Mouse (Mus musculus): Measurements from ENCODE around the gene Micall1. TPM values are rescaled to one million over a fixed set of nuclear protein-coding genes. Genes with fewer than 3 reads are reported as not detected.

Micall1 gene
- total RNA-seq (2021) = 10 to 100 TPM; 22.2 to 26.8 TPM
- long read RNA-seq, experiment 1, full-length matches to known transcripts = 4 of 18 reads
- long read RNA-seq, experiment 1, partial matches to known transcripts = 1 of 18 reads
- long read RNA-seq, experiment 1, other reads (novel, unspliced or antisense) = 13 of 18 reads
- long read RNA-seq, experiment 2, full-length matches to known transcripts = 1 of 7 reads
- long read RNA-seq, experiment 2, partial matches to known transcripts = 1 of 7 reads
- long read RNA-seq, experiment 2, other reads (novel, unspliced or antisense) = 5 of 7 reads

GRCm38 (mm10) chr15:79108421-79109320 is at the start of gene Micall1:
TSS of gene Micall1 (plus strand) at chr15:79108898.
- DNase-seq (ENCODE audit: low spot score in 2 of 2) = peak; percentile 44 to 46

DNA sequence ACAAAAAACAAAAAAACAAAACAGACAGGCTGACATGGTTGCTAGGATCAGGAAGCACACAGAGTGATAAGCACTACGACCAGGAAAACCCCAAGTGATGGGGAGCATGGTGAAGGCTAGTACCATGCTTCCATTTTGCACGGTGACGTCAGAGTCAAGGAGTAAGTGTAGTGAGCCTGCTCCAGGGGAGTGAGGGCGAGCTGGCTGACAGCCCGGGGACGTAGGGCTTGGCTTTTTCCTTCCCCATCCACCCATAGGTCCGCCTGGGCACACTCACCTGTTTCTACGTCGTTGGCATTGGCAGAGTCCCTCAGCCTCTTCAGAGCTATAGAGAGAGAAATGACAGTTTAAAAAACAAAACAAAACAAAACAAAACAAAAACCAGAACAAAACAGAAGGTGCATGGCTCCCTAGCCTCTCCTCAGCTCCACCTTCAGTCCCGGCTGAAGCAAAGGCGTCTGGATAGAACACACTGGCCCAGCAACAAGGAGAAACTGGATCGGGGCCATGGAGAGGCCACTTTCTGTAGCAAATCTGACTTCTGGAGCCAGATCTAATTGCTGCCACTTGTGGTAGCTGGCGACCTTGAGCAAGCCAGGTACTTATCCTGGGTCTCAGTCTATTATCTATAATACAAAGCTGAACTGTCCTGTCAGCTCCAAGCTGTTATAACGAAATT is 47.7 kb upstream of the Micall1 start:
- DNase-seq (ENCODE audit: low spot score in 2 of 2) = no peak

GRCm38 (mm10) chr15:79062376-79063159 is 46.1 kb upstream of the Micall1 start, which contains the start of gene Ankrd54:
TSS of gene Ankrd54 (minus strand) at chr15:79062893.
- DNase-seq (ENCODE audit: low spot score in 2 of 2) = peak; percentile 96 to 98

DNA sequence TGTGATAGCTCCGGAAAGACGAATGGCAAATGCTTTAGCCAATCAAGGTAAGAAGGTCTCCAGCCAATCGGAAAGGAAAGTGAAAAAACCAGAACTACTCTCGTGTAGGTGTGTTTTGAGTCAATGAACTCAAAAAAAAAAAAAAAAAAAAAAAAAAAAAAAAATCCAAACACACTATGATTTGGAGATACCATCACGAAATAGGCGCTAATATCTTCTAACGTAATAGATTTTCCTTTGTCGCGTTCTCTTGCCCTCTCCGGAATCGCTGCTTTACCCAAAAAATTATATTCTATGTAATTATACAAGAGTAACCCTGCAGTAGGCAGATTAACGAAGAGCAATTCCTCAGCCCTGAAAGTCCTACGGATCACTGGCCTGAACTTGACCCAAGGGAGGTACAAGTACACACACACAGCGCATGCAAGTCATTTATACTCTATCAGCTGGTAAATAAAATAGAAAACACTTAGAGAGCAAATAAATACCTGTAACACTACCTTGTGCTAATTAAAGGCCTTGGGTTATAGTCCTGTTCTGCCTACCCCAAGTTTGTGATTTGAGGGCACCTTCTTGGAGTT is 45.4 kb upstream of the Micall1 start:
- DNase-seq (ENCODE audit: low spot score in 2 of 2) = no peak

- DNase-seq (ENCODE audit: low spot score in 2 of 2) = no peak
These were observed 43.5 kb upstream of the Micall1 start for GRCm38 (mm10) chr15:79065086-79065770.

DNA sequence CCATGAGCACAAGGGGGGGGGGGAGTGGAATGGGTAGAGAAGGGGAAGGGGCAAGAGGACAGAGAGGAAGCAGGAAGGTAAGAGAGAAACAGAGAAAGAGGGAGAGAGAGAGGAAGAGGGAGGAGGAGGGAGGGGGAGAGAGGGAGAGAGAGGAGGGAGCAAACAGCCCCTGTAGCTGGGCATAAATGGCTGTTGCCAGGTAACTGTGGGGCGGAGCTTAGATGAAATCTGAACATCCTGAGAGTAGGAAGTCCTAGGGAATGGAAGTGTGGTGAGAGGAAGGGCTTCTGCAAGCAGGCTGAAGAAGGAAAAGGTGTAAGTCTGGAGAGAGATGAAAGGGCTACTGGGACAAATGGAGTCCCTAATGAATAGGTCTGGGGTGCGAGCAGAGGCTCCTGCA is 42.4 kb upstream of the Micall1 start:
- no peak for DNase-seq (ENCODE audit: low spot score in 2 of 2)

GRCm38 (mm10) chr15:79067631-79068030 is 41.1 kb upstream of the Micall1 start:
- DNase-seq (ENCODE audit: low spot score in 2 of 2) = no peak

DNA sequence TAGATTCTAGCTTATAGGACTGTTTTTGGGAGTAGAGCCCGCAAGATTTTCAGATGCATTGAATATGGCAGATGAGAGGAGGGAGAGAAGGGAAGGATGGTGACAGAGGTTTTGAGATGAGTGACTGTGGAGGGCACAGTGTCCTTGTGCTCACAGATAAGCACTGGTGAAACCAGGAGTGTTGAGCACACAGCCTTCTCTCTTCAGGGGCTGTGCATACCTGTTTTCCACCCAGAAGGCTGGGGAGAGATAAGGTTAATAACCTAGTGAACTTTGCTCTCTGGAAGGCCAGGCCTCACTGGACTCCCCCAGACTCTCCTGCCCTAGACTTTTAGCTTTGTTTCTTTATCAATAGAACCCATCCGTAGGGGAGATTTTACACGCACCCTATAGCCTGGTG is 40.3 kb upstream of the Micall1 start:
- no peak for DNase-seq (ENCODE audit: low spot score in 2 of 2)

DNA sequence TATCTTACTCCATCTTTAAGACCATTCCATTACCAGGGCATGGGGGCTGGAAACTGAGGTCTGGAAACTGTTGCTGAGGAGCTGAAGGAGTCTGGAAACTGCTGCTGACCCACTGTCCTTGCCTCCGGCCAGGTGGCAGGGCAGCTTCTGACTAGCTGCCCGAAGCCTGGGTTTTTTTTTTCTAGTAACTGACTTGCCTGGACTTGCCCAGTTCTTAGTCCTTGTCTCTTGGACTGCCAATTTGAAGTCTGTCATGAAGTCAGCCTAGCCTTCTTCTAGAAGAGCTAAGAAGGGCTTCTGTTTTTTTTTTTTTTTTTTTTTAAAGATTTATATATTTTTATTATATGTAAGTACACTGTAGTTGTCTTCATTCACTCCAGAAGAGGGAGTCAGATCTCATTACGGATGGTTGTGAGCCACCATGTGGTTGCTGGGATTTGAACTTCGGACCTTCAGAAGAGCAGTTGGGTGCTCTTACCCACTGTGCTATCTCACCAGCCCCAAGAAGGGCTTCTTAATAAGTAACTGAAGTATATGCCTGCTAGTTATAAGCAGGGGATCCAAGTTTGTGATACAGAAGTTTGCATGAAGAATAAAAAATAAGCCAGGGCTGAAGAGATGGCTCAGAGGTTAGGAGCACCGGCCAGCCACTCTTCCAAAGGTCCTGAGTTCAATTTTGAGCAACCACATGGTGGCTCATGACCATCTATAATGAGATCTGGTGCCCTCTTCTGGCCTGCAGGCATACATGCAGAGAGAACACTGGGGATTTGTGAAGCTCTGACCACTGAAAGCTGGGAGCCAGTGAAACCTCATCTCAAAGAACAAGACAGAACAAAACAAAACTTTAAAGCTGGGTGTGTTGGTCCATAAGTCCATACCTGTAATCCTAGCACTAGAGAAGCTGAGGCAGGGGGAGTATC is 37.3 kb upstream of the Micall1 start:
- DNase-seq (ENCODE audit: low spot score in 2 of 2) = peak; percentile 30 to 39

- no peak for DNase-seq (ENCODE audit: low spot score in 2 of 2)
These were observed 34.9 kb upstream of the Micall1 start for GRCm38 (mm10) chr15:79073752-79074151.

DNA sequence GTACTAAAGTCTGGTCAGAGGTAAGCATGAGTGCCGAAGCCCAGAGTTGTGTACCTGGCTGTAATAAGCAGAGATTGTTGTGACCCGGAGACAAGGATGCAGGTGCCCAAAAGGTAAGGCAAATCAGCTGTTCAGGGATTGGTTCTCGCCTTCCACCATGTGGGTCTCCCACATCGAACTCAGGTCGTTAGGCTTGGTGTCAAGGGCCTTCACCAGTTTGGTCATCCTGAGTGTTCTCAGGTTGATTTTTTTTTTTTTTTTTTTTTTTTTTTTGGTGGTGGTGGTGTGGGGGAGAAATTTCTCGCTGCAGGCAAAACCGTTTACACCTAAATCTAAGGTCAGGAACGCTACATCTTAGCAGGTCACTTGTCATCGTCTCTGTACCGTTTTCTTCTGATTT is 34.3 kb upstream of the Micall1 start:
- DNase-seq (ENCODE audit: low spot score in 2 of 2) = no peak

GRCm38 (mm10) chr15:79074913-79075532 is 33.7 kb upstream of the Micall1 start, which contains the start of gene Eif3l:
TSS of gene Eif3l (plus strand) at chr15:79075179.
- peak; percentile 88 to 90 for DNase-seq (ENCODE audit: low spot score in 2 of 2)

DNA sequence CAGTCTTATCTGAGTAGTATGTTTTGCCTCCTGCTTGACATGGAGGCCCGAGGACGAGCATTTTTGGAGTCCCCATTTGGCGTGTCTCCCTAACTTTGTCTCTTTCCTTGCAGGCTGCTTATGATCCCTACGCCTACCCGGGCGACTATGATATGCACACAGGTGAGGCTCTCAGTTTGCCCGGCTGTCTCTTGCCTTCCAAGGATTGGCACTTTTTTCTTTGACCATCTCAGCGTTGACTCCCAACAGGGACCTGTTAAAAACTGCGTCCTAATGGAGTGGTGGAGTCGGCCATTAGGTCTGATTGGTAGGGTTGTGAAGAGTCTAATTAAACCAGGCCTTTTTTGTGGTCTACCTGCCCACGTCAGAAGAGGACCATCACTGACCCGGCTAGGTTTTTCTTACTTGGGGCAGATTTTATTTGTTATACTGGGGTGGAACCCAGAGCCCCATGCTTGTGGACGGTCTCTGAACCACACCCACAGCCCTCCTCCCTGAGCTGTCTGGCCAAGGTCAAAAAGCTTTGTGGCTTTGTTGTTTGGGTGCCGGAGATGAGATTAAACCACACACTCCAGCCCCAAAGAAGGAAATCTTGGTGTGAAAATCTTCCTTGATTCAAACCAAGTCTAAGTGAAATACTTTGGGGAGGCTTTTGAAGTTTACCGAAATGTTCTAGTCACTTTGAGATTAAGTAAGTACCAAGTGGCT is 32.9 kb upstream of the Micall1 start:
- no peak for DNase-seq (ENCODE audit: low spot score in 2 of 2)

DNA sequence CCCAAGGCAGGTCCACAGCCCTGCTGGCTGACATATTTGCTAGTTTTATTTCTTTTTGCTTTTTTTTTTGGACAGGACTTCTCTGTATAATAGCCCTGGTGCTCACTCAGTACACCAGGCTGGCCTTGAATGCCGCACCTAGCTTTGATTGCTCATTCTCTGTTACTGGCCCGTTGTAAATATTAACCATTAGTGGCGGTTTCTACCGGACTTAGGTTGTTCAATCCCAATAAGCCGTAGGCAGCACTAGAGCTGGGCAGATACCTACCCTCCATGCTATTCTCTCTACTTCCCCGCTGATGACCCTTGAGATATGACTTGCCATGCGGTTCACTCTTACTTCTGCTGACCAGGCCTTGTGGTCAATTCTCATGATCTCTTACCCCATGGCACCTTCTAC is 29.1 kb upstream of the Micall1 start:
- no peak for DNase-seq (ENCODE audit: low spot score in 2 of 2)

GRCm38 (mm10) chr15:79092284-79092683 is 16.4 kb upstream of the Micall1 start:
- DNase-seq (ENCODE audit: low spot score in 2 of 2) = no peak

DNA sequence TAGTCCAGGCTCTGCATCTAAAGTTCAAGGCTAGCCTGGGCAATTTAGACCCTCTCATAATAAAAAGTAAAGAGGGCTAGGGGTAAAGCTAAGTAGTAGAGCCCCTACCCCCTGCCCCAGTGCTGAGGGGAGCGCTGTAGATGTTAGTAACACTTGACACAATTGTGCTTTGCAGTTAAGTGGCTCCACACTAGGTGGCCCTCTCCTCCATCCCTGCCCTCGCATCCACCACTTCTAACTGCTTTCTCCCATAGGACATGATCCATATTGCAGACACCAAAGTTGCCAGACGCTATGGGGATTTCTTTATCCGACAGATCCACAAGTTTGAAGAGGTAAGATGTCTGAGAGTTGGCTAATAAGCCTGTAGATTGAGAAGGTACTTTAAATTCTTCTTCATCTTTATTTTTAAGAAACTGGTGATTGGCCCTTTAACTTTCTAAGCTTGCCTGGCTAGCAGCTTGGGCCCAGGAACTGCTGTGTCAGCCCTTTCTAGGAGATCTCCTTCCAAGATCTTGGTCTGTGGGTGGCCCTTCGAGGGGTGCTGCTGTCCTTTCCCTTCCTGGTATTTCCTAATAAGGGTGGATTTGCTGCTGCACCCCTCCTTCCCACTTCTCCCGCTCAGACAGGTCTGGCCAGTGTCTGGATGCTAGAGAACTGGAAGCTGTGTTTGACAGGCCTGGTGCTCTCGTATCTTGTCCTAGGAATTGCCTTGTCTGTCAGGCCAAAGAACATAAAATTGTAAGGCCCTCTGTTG is 15.4 kb upstream of the Micall1 start:
- peak; percentile 28 to 36 for DNase-seq (ENCODE audit: low spot score in 2 of 2)

- DNase-seq (ENCODE audit: low spot score in 2 of 2) = no peak
These were observed 13.2 kb upstream of the Micall1 start for GRCm38 (mm10) chr15:79095483-79095882.
